Mouse (Mus musculus) liver, embryonic 14.5 days (tissue): Measurements from ENCODE around the gene Lamp1.

Experiments
- CTCF ChIP-seq: IDR thresholded peaks from 2 replicates; pipeline ENCODE4 v1.5.1; 2016; ENCODE audit warnings: antibody characterized with exemption, low read depth, control low read depth
- EP300 ChIP-seq: IDR thresholded peaks from 2 replicates; pipeline ENCODE4 v1.6.1; 2016; ENCODE audit warnings: antibody characterized with exemption, low read depth

GRCm38 (mm10) chr8:13155358-13155757, 3.6 kb upstream of the Lamp1 start:
- TF ChIP-seq CTCF (no peak), EP300 (no peak)
